Mouse (Mus musculus) olfactory bulb, adult 2 months (tissue): ENCODE measurements at regions not wholly inside any gene's neighbourhood (a gene's known extent, or its start where the extent isn't known, plus 50 kb on each side); places are given as distances from the start of the nearest gene placed in this dataset.

Experiments
- CTCF ChIP-seq: fragments of 200-500 bp; IDR thresholded peaks from 2 replicates; pipeline ENCODE4 v1.5.1; 2012; ENCODE audit warnings: low read depth, mild to moderate bottlenecking, low read length, moderate library complexity; ENCODE audit not compliant: insufficient read depth
- POLR2A ChIP-seq: fragments of 200-500 bp; IDR thresholded peaks from 2 replicates; pipeline ENCODE4 v1.6.1; 2012; ENCODE audit warnings: mild to moderate bottlenecking, low read depth, low read length, moderate library complexity; ENCODE audit not compliant: insufficient read depth

- TF ChIP-seq CTCF = no peak
- no peak for TF ChIP-seq POLR2A
These were observed 94.6 kb upstream of the 1810046K07Rik start for GRCm38 (mm10) chr9:51423341-51423740.
